Mouse (Mus musculus) testis, adult 2 months (tissue): ENCODE results near the gene Pik3r2.

Experiments
- CTCF ChIP-seq: fragments of 200-500 bp; IDR thresholded peaks from 2 replicates; pipeline ENCODE4 v1.5.1; 2012; ENCODE audit warnings: low read depth, mild to moderate bottlenecking, inconsistent platforms, low read length, moderate library complexity; ENCODE audit not compliant: control insufficient read depth, insufficient read depth, insufficient replicate concordance
- POLR2A ChIP-seq: fragments of 200-500 bp; IDR thresholded peaks from 2 replicates; pipeline ENCODE4 v1.6.1; 2012; ENCODE audit warnings: low read depth, mild to moderate bottlenecking, inconsistent platforms, low read length, moderate library complexity; ENCODE audit not compliant: control insufficient read depth

DNA sequence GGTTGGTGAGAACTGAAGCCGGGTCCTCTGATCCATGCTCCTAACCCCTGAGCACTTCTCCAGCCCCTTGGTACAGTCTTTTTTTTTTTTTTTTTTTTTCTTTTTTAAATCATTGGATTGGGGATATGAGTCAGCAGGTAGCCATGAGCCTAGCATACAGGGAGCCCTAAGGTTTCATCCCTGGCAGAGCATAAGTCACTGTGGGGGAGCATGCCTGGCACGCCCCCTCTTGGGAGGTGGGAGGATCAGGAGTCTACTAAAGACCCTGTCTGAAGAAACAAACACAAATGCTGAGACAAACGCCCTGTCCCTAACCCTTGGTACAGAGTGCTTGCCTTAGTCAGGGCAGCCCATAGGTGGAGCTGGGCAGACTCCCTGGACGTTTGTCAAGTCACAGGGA is 35.5 kb upstream of the Pik3r2 start:
- TF ChIP-seq CTCF = no peak
- no peak for TF ChIP-seq POLR2A
